Mouse (Mus musculus) cerebellum, adult 2 months (tissue): ENCODE results near the gene Dnah7c. TPM values are rescaled to one million over a fixed set of nuclear protein-coding genes. Genes with fewer than 3 reads are reported as not detected.
"Not testable (repeated sequence)": the region's sequence is repeated elsewhere in the genome, so short reads cannot be mapped to it uniquely, and the experiment has no call there.

ENCODE experiments used
- DNase-seq, 2 experiments: peaks; one replicate each; pipeline ENCODE4 v3.0.0; 2021
- H3K27ac ChIP-seq: fragments of 200-500 bp; 2 replicates; pipeline ENCODE4 v1.5.1; 2012; ENCODE audit warnings: low read length, control low read depth, inconsistent platforms; ENCODE audit not compliant: insufficient read depth
- H3K27me3 ChIP-seq: fragments of 200-500 bp; 2 replicates; pipeline ENCODE4 v1.6.1; 2012; ENCODE audit warnings: inconsistent platforms, mild to moderate bottlenecking, low read length, moderate library complexity; ENCODE audit not compliant: control insufficient read depth, insufficient read depth
- H3K4me1 ChIP-seq: fragments of 200-500 bp; 2 replicates; pipeline ENCODE4 v1.6.1; 2011; ENCODE audit warnings: low read length; ENCODE audit not compliant: control insufficient read depth, insufficient read depth
- H3K4me3 ChIP-seq: fragments of 200-500 bp; replicated peaks from 2 replicates; pipeline ENCODE3; 2011; ENCODE audit warnings: mild to moderate bottlenecking, low read depth, low read length, control low read depth; ENCODE audit not compliant: insufficient read depth
- CTCF ChIP-seq: fragments of 200-500 bp; IDR thresholded peaks from 2 replicates; pipeline ENCODE4 v1.5.1; 2011; ENCODE audit warnings: low read depth, mild to moderate bottlenecking, control low read depth, low read length, moderate library complexity, borderline replicate concordance; ENCODE audit not compliant: insufficient read depth
- POLR2A ChIP-seq: fragments of 200-500 bp; IDR thresholded peaks from 2 replicates; pipeline ENCODE4 v1.6.1; 2011; ENCODE audit warnings: low read length, control low read depth, borderline replicate concordance; ENCODE audit not compliant: insufficient read depth
- WGBS: fragments of 180-500 bp; shearing (Covaris S2); methylation state at CpG from one replicate; pipeline ENCODE4 v1.1.7; 2018; 5-methylcytosine and 5-hydroxymethylcytosine counted together
- polyA plus RNA-seq: library from polyadenylated mRNA; depleted of rRNA; stranded (reverse); fragments of >200 nt; gene quantifications from 2 replicates; pipeline ENCODE4 v1.2.3, GENCODE M21; 2012

Gene Dnah7c
- polyA plus RNA-seq, 1 experiment, result 0.23 TPM

- TF ChIP-seq POLR2A (no peak), CTCF (no peak)
- no peak for DNase-seq
- no peak overlapping the region for H3K4me3 ChIP-seq
- no peak overlapping the region for H3K27ac ChIP-seq
- H3K4me1 ChIP-seq, result no peaks in the 10 kb centered on the region
- no peaks in the 10 kb centered on the region for H3K27me3 ChIP-seq
These were observed 95.6 kb downstream of the Dnah7c start for GRCm38 (mm10) chr1:46521032-46521431.

DNA sequence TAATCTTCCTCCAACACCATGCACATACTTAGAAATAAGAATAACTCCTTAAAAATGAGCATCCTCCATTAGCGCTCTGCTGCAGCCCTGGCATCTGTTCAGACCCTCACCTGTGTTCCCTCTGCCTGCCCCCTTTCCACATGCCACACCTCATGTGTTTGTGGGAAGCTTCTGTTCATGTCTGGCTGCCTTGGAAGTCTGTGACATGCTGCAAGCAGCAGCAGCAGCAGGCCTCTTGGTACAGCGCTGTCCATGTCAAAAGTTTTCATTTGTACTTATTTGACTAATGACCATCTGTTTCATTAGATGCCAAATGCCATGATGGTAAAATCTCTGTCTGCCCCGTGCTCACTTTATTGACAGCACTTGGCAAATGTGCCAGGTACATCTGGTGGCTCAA is 101.1 kb downstream of the Dnah7c start:
- not testable (repeated sequence) for H3K27ac ChIP-seq
- WGBS, result 23% methylated on average over 3 of the region's 3 CpGs

GRCm38 (mm10) chr1:46544812-46545421 is 119.5 kb downstream of the Dnah7c start:
- no peak for DNase-seq
- WGBS, result 70% methylated on average over 2 of the region's 2 CpGs
- Histone ChIP-seq H3K4me1 (no peaks in the 10 kb centered on the region), H3K4me3 (no peak overlapping the region), H3K27ac (no peak overlapping the region), H3K27me3 (no peaks in the 10 kb centered on the region)
- TF ChIP-seq CTCF, result no peak
- TF ChIP-seq POLR2A, result no peak

More for the DNA sequence above, 101.1 kb downstream of the Dnah7c start:
- not testable (repeated sequence) for H3K4me3 ChIP-seq, H3K27me3 ChIP-seq, DNase-seq, H3K4me1 ChIP-seq

DNA sequence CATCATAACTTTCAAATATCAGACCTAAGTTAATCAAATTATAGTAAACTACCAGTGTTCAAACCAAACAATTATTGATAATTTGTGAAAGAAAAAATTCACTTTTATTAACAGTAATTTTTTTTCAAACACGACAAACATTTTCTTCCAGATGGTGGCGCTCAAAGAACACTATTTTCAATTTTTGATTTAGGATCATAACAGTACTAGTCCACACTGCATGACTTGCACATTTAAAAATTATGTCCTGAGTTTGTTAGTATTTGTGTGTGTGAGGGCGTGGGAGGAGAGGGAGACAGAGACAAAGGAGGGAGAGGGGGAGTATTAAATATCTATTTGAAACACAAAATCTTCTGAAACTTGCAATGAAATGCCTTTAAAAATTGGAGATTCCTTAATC is 155.0 kb downstream of the Dnah7c start:
- no peak for DNase-seq
- H3K4me3 ChIP-seq, result no peak overlapping the region
- no peaks in the 10 kb centered on the region for H3K4me1 ChIP-seq
- TF ChIP-seq POLR2A (no peak), CTCF (no peak)
- WGBS, result 23% methylated on average over 3 of the region's 3 CpGs
- no peak overlapping the region for H3K27ac ChIP-seq
- H3K27me3 ChIP-seq, result no peaks in the 10 kb centered on the region

DNA sequence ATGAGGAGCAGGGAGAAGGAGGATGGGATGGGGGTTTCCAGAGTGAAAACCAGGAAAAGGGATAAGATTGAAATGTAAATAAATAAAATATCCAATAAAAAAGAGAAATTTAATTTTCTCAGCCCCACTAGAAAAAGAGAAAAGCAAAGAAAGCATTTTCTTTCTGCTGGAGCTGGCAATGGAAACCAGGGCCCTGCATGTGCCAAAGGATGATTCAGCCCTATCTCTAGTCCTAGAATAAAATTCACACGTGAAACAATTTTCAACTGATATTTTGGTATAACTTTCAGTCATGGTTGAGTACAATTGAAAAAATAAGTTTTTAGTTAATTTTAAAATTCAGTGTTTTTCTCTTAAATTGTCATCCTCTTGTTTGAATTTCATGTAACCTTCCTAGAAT is 168.4 kb downstream of the Dnah7c start:
- H3K27ac ChIP-seq, DNase-seq, H3K4me3 ChIP-seq, H3K27me3 ChIP-seq, H3K4me1 ChIP-seq: not testable (repeated sequence)
- 86% methylated on average over 1 of the region's 1 CpGs for WGBS

GRCm38 (mm10) chr1:46596343-46596742 is 171.0 kb downstream of the Dnah7c start:
- not testable (repeated sequence) for H3K4me3 ChIP-seq, DNase-seq, H3K4me1 ChIP-seq, H3K27ac ChIP-seq, H3K27me3 ChIP-seq
- 93% methylated on average over 1 of the region's 1 CpGs for WGBS

GRCm38 (mm10) chr1:46620331-46620730 is 194.9 kb downstream of the Dnah7c start:
- H3K4me1 ChIP-seq, result no peaks in the 10 kb centered on the region
- 77% methylated on average over 1 of the region's 1 CpGs for WGBS
- no peak for TF ChIP-seq CTCF
- no peak for TF ChIP-seq POLR2A

GRCm38 (mm10) chr1:46625914-46626313 is 200.5 kb downstream of the Dnah7c start:
- not testable (repeated sequence) for DNase-seq, H3K27ac ChIP-seq, H3K27me3 ChIP-seq, H3K4me3 ChIP-seq, H3K4me1 ChIP-seq
- 96% methylated on average over 6 of the region's 6 CpGs for WGBS

More at GRCm38 (mm10) chr1:46620331-46620730, 194.9 kb downstream of the Dnah7c start:
- no peak overlapping the region for H3K27ac ChIP-seq
- H3K27me3 ChIP-seq, result no peaks in the 10 kb centered on the region
- H3K4me3 ChIP-seq, result no peak overlapping the region
- DNase-seq, result no peak

DNA sequence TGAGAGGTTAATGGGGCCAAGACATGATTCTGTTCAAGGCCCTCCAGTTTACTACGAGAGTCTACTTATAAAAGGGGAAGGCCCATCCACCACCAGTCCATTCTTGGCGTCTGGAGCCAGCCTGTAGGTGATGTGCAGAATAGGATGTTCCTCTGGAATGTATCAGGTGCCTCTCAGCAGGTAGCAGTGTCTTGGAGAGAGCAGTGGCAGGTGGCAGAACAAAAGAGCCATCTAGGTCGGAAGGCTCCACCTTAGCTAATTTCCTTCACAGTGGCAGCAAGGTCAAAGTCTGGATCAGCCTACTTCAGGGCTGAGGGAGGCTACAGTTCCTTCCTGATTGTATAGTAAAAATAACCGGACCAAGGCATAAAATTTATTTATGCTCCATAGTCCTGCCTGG is 224.4 kb downstream of the Dnah7c start:
- H3K4me1 ChIP-seq, H3K27ac ChIP-seq, H3K4me3 ChIP-seq, H3K27me3 ChIP-seq, DNase-seq: not testable (repeated sequence)
- WGBS, result 82% methylated on average over 4 of the region's 4 CpGs

DNA sequence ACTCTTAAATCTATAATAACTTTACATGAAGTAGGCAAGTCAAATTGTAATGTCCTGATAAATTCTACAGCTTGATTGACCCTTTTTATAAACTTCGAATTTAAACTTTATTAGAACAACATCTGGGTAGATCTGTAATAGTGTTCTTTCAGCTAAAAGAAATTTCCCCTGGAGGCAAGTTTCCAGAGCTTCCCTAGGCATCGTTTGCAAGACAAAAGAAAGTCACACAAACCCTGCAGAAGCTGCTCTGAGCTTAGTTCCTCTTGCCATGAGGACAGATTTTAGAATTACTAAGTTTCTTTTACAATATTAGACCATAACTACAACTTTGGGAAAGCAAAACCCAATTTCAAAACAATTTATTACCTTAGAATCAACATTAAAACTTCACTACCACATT is 227.3 kb downstream of the Dnah7c start:
- H3K27ac ChIP-seq, H3K27me3 ChIP-seq, H3K4me1 ChIP-seq, DNase-seq, H3K4me3 ChIP-seq: not testable (repeated sequence)
- WGBS, result 35% methylated on average over 2 of the region's 2 CpGs

- not testable (repeated sequence) for H3K27me3 ChIP-seq, H3K4me3 ChIP-seq, H3K27ac ChIP-seq, H3K4me1 ChIP-seq, DNase-seq
- WGBS, result 81% methylated on average over 1 of the region's 1 CpGs
These were observed 299.4 kb downstream of the Dnah7c start for GRCm38 (mm10) chr1:46724810-46725209.
